Mouse (Mus musculus): ENCODE data around the gene Fcrlb.

Gene Fcrlb

DNA sequence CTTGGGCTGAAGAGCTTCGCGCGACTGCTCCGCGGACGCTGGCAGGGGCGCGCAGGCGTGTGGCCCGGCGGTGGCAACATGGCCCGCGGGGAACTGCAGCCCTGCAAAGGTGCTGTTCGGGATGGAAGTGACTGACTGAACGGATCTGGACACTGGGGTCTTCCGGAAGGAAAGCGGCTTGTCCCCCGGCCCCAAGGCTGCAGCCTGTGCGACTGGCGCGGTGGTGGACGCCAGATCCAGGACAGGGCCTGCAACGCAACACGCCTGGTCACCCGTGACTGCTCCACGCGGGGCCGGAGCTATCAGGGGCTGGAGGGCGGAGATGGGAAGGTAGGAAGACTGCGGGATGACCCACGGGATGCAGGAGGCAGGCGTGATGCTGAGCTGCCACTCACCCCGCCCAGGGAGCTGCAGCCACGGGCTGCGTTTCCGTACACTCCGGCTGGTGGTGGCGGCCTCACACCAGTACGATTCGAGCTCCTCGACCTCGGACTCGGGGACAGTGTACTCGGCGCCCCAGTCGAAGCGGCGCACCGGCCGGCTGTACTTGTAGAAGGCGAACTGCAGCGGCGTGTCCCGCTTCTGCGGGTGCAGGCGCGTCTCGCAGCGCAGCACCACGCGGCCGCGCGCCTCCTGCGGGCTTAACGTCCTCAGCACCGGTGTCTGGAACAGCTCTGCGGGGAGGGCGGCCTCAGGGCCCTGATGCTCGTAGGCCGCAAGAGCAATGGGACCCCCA, 5.1 kb downstream of the Fcrlb start:
- DNase-seq (ENCODE audit: inconsistent ontology term) = peak; percentile 51

DNA sequence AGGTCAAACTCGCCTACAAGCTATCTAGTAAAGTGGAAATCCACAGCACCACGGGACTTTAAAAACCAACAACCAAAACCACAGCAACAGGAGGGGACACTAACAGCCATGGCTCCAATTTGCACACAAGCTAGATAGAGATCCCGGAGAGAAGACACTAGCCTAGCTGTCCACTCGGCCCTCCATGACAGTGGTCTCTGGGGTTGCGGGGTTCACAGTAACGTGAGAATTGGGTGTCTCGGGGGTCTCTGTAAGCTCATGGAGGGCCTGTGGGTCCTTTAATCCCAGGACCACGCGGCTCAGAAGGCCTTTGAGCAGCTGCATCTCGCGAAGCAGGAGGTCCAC, 5.7 kb downstream of the Fcrlb start:
- DNase-seq (ENCODE audit: inconsistent ontology term) = no peak

DNA sequence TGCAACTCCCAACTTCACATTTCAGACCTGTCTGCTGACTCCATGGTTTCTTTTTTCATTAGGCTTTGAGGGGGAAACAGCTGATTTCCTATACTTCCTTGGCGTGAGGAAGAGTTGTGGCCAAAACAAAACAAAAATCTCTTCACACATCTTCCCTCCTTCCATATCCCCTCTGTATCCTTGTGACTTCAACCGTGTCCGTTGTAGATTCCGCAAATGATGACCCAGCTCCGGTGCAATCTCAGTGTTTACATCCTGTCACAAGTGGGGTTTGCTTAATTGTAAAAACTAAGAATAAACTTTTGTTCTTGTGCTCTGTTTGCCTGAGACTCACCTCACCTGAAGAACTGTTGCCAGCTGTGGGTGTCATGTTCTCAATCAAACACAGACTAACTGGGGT, 9.3 kb downstream of the Fcrlb start:
- DNase-seq (ENCODE audit: inconsistent ontology term) = no peak

DNA sequence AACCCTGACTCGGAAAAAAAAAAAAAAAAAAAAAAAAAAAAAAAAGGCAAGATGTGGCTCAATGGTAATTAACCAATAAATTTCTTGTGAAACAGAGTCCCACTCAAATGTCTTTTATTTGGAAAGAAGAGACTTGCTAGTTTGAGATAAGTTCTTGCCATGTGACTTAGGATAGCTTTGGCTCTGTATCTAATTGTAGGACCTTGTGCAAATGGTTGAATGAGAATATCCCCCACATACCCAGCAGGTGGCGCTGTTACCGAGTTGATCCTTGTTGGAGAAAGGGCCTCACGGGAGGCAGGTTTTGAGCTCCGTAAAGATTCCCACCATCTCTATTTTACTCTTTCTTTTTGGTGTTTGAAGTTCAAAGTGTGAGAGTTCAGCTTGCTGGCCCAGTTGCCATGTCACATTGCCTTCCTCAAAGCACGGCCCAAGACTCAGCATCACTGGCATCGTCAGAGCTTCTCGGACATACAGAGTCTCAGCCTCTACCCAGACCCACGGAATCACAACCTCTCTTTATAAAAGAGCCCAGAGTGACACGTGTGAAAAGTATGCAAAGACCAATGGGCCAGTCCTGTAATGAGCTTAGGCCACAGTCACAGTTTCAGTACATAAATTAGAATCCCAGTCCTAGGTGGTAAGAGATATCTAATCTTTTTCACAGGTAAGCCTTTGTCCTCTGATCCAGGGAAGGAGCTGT, 11.1 kb downstream of the Fcrlb start:
- peak; percentile 66 for DNase-seq (ENCODE audit: inconsistent ontology term)

DNA sequence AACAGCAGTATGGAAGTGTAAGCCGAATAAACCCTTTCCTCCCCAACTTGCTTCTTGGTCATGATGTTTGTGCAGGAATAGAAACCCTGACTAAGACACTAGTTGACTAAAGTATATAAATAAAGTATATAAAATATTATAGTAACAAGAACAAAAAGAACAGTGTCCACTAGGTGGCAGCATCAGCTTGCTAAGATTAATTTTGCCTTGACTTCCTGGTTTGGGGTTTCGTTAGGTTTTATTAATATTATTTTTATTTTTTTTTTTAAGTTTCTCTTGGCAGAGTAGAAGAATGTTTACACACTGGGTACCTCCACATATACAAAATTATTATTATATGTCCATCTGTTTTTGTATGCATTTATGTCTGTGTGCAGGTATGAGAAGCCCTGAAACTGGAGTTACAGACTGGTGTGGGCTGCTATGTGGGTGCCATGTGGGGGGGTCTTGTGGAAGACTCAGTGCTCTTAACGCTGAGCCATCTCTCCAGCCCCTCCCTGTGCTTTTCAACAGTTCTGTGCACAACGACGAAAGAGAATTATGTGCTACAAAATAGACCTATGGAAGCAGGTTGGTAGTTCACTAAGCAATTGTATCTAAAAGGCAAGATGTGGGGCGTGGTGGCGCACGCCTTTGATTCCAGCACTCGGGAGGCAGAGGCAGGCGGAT, 11.8 kb downstream of the Fcrlb start:
- DNase-seq (ENCODE audit: inconsistent ontology term) = peak; percentile 33

DNA sequence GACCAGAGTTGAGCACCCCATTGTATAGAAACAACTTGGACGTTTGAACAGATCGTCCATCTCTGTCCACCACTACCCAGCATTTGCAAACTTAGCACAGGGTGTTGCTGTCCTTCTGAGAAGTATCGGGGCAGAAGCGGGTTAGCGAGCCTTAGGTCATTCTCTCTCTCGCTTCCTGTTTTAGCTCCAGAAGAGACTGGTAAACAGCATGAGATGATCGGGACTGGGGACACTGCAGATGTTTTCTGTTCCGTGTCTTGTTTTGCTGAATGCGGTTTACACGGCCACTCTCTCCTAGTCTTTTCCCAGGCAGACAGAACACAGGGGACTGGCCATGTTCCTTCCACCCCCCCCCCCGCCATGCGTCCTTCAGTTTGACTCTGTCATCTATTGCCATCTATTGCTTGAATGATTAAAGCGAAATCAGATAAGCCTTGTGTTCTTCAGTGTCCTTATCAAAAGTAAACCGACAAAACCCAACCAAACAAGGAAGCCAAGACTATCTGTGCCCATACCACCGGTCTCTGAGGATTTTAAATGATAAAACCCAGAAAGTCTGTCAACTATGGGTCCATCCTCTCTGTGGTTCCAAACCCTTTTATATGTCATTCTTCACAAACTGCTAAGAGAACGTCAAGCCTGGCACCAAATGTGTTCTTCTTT, 14.2 kb downstream of the Fcrlb start:
- no peak for DNase-seq (ENCODE audit: inconsistent ontology term)

DNA sequence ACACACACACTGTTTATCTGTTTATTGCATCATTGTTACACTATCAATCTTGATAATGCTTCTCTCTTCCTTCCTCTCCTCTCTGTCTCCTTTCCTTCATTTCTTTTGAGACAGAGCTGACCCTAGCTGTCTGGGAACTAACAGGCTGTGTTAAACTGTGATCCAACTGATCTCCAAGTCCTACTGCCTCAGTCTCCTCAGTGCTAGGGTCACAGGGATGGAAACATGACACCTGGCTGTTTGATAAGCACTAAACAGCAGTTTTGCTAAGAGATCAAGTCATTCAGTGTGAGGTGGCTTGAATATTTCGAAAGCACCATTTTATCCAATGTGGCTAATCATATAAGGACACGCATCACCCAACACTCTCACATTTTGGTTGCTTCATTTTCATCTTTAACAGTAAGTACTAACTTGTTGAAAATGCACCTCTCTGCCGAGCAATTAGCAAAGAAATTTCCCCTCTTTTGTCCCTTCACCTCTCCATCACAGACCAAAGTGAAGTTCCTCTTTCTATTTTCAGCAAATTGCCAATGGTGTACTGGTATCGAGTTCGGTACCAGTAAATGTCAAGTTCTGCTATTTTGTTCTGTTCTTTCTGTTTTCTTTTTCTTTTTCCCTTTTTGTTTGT, 16.0 kb downstream of the Fcrlb start:
- no peak for DNase-seq (ENCODE audit: inconsistent ontology term)

DNA sequence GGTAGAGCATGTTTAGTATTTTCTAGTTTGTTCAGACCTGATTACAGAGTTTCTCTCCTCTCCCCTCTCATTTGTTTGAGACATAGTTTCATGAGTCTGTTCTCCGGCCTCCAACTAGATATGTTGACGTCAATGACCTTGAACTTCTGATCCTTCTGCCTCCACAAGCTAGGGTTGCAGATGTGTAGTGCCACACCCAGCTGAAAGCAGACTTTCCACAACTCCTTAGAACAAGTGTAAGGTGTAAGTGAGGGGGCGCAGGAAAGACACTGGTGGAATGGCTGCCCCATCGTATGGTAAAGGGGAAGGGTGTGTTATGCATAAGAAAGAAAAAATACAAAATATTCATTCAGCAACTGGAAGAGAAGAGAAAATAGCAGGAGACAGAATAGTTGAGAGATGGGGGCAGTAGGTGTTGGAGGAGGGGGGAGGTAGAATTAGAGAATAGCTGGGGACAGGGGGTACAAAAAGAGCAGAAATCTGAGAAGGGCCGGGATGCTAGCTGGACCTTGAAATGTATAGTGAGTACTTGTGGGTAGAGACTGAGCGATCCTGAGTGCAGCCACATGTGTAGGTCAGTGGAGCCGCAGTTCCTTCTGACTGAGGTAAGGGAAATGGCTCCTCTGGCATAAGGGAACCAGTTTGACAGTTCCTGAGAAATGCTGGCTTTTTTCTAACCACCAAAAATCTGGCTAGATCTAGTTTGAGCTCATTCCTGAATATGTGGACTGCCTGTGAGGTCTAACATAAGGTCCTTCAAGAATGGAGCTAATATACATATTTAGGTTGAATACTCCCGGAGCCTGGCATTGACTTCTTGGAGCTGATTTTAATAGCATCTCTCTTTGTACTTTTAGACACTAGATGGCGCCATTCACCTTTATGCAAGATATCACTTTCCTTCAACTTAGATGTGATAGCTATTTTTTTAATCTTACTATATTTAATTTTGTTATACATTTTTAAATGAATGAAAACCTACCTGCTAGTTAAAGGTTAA, 17.8 kb downstream of the Fcrlb start:
- DNase-seq (ENCODE audit: inconsistent ontology term) = no peak

DNA sequence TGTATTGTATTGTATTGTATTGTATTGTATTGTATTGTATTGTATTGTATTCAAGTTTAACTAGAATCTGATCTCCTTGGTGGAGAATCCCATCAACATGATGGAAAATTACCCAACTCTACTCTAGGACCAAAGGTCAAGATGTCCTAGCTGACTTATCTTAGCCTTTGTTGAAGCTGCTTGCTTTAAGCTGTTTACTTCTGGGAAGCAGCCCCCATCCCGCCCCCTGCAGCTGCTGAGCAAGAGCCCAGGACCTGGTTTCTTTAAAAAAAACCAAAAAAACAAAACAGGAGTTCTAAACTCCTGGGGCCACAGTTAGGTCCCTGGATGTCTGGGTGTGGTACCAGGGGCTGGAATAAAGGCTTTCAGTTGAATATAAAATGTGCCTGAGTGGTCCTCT, 20.5 kb downstream of the Fcrlb start:
- no peak for DNase-seq (ENCODE audit: inconsistent ontology term)

DNA sequence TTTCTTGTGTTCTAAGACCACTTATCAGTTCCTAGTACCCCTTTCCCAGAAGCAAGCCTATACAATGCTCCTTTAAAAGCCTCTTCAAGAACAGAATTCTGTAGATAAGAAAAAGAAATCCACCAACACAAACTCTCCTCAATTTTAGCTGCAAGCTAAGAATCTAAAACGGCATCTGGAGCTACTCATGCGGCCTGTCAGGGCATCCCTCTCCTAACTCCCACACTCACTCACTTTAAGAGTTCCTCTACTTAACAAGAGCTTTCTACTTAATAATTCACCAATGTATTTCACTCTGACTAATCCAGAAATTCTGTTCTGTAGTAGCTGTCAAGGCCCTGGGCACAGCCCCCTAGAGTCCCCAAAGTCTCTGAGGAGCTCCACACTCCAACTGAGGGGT, 21.1 kb downstream of the Fcrlb start:
- DNase-seq (ENCODE audit: inconsistent ontology term) = no peak

DNA sequence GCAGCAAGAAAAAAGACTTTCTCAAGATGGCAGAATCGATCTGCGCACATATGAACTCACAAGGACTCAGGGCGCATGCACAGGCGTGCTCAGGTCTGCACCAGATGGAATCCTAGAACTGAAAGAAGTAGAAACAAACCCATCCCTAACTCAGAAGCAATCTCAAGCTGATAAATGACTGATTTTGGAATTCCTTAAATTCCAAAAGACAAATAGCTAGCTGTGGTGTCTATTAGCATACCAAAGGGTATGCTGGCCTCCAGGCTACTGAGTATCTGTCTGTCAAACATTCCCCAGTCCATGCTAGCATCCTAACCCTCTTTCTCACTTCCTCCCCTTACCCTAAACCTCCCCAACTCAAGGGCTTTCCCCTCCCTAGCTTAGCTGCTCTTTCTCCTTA, 23.4 kb downstream of the Fcrlb start:
- DNase-seq (ENCODE audit: inconsistent ontology term) = peak; percentile 49

DNA sequence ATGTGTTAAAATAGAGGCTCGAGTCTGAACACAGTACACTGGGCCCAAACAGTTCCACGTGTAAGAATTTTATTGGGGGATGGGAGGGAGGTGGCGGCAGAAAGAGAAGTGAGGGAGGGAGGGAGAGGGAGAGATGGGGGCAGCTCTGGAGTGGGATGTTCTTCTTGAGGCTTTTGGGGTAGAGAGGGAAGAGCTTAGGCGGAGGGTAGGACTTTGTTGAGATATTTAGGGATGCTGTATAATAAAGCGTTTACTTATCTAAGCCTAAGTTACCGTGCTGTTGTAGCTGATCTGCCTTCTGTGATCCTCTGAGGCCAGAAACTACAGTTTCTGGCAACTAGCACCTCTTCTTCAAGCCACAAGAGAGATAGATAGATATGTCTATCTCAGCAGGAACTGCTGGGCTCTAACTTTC, 26.7 kb downstream of the Fcrlb start:
- no peak for DNase-seq (ENCODE audit: inconsistent ontology term)

DNA sequence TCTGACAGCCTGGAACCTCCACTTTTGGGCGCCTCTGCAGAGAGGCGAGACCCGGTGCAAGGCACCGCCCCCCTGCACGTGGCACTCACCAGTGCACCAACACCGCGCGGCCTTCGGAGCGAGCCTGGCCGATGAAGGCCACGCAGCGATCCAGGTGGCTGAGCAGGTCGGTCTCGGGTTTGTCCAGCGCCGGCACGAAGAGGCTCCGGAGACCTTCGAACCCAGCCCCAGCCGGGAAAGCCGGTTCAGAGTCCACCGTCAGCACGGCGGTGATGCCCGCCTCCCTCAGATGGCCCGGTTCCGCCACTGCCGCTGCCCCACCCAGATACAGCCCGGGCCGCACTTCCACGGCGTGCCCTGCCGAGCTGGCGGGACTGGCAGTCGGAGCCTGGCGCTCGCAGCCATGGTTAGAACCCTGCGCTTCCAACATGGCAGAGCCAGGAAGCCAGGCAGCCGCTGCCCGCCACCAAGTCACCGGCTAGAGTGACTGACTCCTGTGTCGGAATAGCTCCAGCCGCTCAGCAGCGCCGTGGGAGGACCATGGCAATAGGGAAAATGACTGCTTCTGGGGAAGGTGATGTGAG, 27.7 kb downstream of the Fcrlb start, which contains the start of the genes Gm26620 and Dusp12:
Gene Gm26620 (plus strand): TSS at position 88 of the 584 bp plus-strand sequence.
Gene Dusp12 (minus strand): TSS at position 563 of the 584 bp plus-strand sequence.
- DNase-seq (ENCODE audit: inconsistent ontology term) = peak; percentile 88

DNA sequence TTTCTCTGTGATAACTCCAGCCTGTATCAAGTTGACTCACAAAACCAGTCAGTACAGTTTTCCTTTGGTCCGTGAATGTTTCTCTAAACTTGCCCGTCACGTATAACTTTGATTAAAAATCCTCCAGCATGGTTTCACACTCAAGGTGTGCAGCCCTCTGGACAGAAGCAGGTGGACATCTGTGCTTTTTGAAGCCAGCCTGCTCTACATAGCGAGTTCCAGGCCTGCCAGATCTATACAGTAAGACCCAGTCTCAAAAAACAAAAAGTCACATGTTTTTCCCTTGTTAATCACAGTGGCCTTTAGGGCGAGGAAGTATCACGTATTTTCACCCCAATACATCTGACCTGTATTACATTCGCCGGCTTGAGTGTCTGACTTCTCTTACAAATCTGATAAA, 28.4 kb downstream of the Fcrlb start:
- DNase-seq (ENCODE audit: inconsistent ontology term) = no peak

DNA sequence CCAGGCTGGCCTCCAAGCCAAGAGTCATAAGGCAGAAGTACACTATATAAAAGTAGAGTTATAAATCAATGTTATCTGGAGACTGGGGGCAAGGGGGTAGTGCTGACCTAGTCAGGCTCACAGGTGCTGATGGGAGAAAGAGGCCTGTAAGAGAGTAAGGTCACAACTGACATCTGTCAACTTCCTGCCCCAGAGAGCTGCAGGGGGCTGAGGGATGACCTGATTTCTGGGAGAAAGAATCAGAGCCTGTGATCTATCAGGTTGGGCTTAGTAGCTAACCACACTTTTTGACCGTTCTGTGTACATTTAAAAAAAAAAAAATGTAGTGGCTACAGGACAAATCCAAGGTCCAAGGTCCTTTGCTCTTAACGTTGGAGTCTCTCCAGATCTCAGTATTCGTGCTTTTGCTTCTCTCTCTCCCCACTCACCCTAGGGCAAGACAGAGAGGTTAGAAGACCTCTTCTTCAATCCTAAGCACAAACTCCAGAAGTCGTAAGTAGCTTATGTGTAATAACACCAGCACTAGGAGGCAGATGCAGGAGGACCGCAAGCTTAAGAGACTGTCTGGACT, 29.7 kb downstream of the Fcrlb start:
- no peak for DNase-seq (ENCODE audit: inconsistent ontology term)

DNA sequence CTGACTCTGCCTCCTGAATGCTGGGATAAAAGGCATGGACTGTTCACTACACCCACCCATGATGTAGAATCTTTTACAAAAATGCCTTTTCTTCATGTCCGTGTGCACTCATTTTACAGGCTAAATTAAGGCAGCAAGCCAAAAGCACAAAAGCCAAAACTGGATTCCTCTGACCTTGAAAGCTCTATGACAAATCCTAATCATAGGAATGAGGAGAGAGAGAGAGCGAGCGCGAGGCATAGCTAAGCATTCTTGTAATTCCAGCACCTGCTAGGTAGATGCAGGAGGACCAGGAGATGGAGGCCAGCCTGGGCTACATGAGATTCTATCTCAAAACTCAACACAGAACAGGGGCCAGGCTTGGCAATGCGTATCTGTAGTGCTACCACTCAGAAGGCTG, 35.8 kb downstream of the Fcrlb start:
- no peak for DNase-seq (ENCODE audit: inconsistent ontology term)

DNA sequence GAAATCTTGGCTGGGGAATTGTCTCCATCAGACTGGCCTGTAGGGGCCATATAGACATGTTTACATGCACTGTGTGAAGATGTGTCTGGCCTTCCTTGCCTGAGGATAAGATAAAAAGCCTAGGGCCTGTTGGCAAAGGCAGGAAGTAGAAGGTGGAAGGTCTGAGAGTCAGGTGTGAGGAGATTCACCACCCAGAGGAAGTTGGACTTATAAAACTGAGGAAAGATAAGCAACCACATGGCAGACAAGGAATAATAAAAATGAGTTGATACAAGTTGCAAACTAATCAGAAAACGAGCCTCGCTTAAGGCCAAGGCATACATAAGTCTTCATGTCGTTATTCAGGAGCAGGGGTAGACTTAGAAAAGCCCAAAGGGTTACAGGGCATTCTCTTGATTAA, 37.1 kb downstream of the Fcrlb start:
- DNase-seq (ENCODE audit: inconsistent ontology term) = no peak

DNA sequence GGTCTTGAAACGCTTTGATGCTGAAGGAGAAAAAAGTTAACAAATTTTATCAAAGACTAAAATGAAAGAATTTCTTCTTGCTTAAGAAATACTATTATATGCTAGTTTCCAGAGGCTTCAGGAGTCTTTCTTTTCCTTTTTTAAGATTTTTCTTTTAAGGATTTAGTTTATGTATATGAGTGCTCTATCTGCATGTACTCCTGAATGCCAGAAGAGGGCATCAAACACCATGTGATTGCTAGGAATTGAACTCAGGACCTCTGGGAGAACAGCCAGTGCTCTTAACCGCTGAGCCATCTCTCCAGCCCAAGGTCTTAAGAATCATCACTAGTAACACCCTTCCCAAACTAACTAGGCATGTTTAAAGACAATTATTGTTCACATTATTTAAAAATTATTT, 40.8 kb downstream of the Fcrlb start:
- DNase-seq (ENCODE audit: inconsistent ontology term) = no peak

DNA sequence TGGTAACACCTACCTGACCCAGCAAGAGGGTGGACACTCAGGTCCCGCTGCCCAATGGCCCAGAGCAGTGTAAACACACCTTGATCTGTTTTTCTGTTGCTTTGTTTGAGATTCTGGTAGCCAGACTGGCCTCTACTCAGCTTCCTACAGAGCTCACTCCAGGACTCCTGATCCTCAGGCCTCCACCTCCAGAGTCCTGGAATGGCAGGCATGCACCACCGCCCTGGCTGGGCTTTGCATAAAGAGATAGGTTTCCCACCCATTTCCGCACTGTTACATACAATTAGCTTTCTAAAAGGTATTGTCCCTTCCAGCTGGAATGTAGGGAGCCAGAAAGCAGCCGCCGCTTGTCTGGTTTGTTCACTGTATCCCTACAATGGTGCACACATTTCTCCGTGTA, 41.3 kb downstream of the Fcrlb start:
- DNase-seq (ENCODE audit: inconsistent ontology term) = no peak

DNA sequence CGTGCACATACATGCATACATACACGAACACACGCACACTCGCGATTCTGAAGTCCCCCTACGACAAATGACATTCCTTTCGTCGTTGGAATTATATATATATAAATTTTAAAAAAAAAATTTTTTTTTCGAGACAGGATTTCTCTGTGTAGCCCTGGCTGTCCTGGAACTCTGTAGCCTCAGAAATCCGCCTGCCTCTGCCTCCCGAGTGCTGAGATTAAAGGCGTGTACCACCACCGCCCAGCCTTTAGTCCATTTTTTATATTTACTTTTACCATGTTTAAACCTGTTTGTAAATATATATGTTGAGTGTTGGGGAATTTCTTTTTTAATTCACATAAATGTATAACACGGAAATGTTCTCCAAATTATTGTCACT, 43.8 kb downstream of the Fcrlb start:
- DNase-seq (ENCODE audit: inconsistent ontology term) = no peak

All from Muller cell, postnatal 12 days (primary cell).